ENCODE assay signal across 20 mouse cellular contexts in genomic region chr4:102627799-102628198, GRCm38 (mm10).
DNase-seq lines count a peak whose midpoint lies in the region; ATAC-seq and TF ChIP-seq lines count a peak whose summit lies in the region.
"Had no signal": no experiment of that assay in that cellular context is flagged by ENCODE, and none has a peak within 500 bp of the region (broad histone marks: within the 10 kb centered on the region; RNA-seq: fewer than 3 reads in every experiment).

No protein-coding gene starts in this region.

- H3K9me3 ChIP-seq in intestine, embryonic 14.5 days (ENCODE audit: control insufficient read depth, low read length), result no peaks in the 10 kb centered on the region
- H3K9me3 ChIP-seq in intestine, embryonic 16.5 days (ENCODE audit: control insufficient read depth, low read length), result no peaks in the 10 kb centered on the region
- no peaks in the 10 kb centered on the region for H3K9me3 ChIP-seq in lung, embryonic 15.5 days
- H3K9me3 ChIP-seq in midbrain, embryonic 11.5 days (ENCODE audit: control insufficient read depth, low read length), result no peaks in the 10 kb centered on the region
- no peaks in the 10 kb centered on the region for H3K9me3 ChIP-seq in midbrain, postnatal 0 days (ENCODE audit: low read length)
- H3K9me3 ChIP-seq in forebrain, embryonic 13.5 days (replicated peaks), result no peaks in the 10 kb centered on the region
- H3K9me3 ChIP-seq: embryonic facial prominence, embryonic 12.5 days had no signal

- no peak overlapping the region for H3K4me3 ChIP-seq in intestine, embryonic 14.5 days (ENCODE audit: low read depth, low read length)
- no peak overlapping the region for H3K4me3 ChIP-seq in intestine, embryonic 16.5 days (ENCODE audit: low read length)
- no peak overlapping the region for H3K4me3 ChIP-seq in lung, embryonic 15.5 days
- no peak overlapping the region for H3K4me3 ChIP-seq in midbrain, embryonic 11.5 days (ENCODE audit: low read depth, low read length)
- no peak overlapping the region for H3K4me3 ChIP-seq in midbrain, postnatal 0 days (ENCODE audit: low read depth, low read length)
- no peak overlapping the region for H3K4me3 ChIP-seq in forebrain, embryonic 13.5 days
- H3K4me3 ChIP-seq: embryonic facial prominence, embryonic 12.5 days had no signal

- no peak for ATAC-seq in intestine, embryonic 14.5 days (replicated peaks; ENCODE audit: low FRiP score, low TSS enrichment, low read depth)
- no peak for ATAC-seq in intestine, embryonic 16.5 days
- no peak for ATAC-seq in lung, embryonic 15.5 days (ENCODE audit: borderline replicate concordance, extremely low read depth, low FRiP score, low TSS enrichment)
- ATAC-seq in midbrain, embryonic 11.5 days (ENCODE audit: low FRiP score), result no peak
- ATAC-seq in midbrain, postnatal 0 days (ENCODE audit: low FRiP score), result no peak
- no peak for ATAC-seq in forebrain, embryonic 13.5 days
- ATAC-seq: forebrain, embryonic 14.5 days; forebrain, embryonic 16.5 days had no signal

- WGBS in intestine, embryonic 14.5 days, result 81% methylated on average over 4 of the region's 4 CpGs
- WGBS in intestine, embryonic 16.5 days, result 81% methylated on average over 4 of the region's 4 CpGs
- whole genome bisulfite sequencing in lung, embryonic 15.5 days, result 58% methylated on average over 4 of the region's 4 CpGs
- WGBS in midbrain, embryonic 11.5 days, result 92% methylated on average over 4 of the region's 4 CpGs
- WGBS in midbrain, postnatal 0 days, result 86% methylated on average over 4 of the region's 4 CpGs
- 91% methylated on average over 4 of the region's 4 CpGs for WGBS in forebrain, embryonic 13.5 days

- H3K4me2 ChIP-seq in intestine, embryonic 14.5 days (ENCODE audit: low read length), result no peak overlapping the region
- H3K4me2 ChIP-seq in intestine, embryonic 16.5 days (ENCODE audit: low read depth, low read length), result no peak overlapping the region
- H3K4me2 ChIP-seq in lung, embryonic 15.5 days, result no peak overlapping the region
- no peak overlapping the region for H3K4me2 ChIP-seq in midbrain, embryonic 11.5 days
- H3K4me2 ChIP-seq in midbrain, postnatal 0 days (ENCODE audit: low read depth, low read length, poor library complexity, severe bottlenecking), result no peak overlapping the region
- no peak overlapping the region for H3K4me2 ChIP-seq in forebrain, embryonic 13.5 days
- H3K4me2 ChIP-seq: embryonic facial prominence, embryonic 12.5 days had no signal

- no peaks in the 10 kb centered on the region for H3K27me3 ChIP-seq in intestine, embryonic 14.5 days (replicated peaks; ENCODE audit: control insufficient read depth, insufficient read depth, low read length)
- H3K27me3 ChIP-seq in intestine, embryonic 16.5 days (replicated peaks; ENCODE audit: control insufficient read depth, insufficient read depth, low read length), result no peaks in the 10 kb centered on the region
- H3K27me3 ChIP-seq in lung, embryonic 15.5 days, result no peaks in the 10 kb centered on the region
- no peaks in the 10 kb centered on the region for H3K27me3 ChIP-seq in midbrain, embryonic 11.5 days (ENCODE audit: control insufficient read depth, insufficient read depth, low read length)
- H3K27me3 ChIP-seq in midbrain, postnatal 0 days (ENCODE audit: insufficient read depth, low read length), result no peaks in the 10 kb centered on the region
- H3K27me3 ChIP-seq in forebrain, embryonic 13.5 days, result no peaks in the 10 kb centered on the region
- H3K27me3 ChIP-seq: embryonic facial prominence, embryonic 12.5 days had no signal

- no peak overlapping the region for H3K9ac ChIP-seq in intestine, embryonic 14.5 days (ENCODE audit: low read length)
- H3K9ac ChIP-seq in intestine, embryonic 16.5 days (ENCODE audit: low read depth, low read length), result no peak overlapping the region
- H3K9ac ChIP-seq in lung, embryonic 15.5 days, result no peak overlapping the region
- H3K9ac ChIP-seq in midbrain, embryonic 11.5 days (ENCODE audit: low read length), result no peak overlapping the region
- H3K9ac ChIP-seq in midbrain, postnatal 0 days (replicated peaks; ENCODE audit: low read length, poor library complexity, severe bottlenecking), result no peak overlapping the region
- no peak overlapping the region for H3K9ac ChIP-seq in forebrain, embryonic 13.5 days
- H3K9ac ChIP-seq: embryonic facial prominence, embryonic 12.5 days had no signal

- H3K27ac ChIP-seq in intestine, embryonic 14.5 days (ENCODE audit: low read depth), result no peak overlapping the region
- H3K27ac ChIP-seq in intestine, embryonic 16.5 days (ENCODE audit: low read length), result no peak overlapping the region
- peak overlapping the region; percentile 29 for H3K27ac ChIP-seq in lung, embryonic 15.5 days
- peak overlapping the region; percentile 40; the same call in 1 of the 2 replicates for H3K27ac ChIP-seq in midbrain, embryonic 11.5 days (ENCODE audit: low read depth, low read length)
- H3K27ac ChIP-seq in midbrain, postnatal 0 days (ENCODE audit: low read depth, low read length), result no peak overlapping the region
- no peak overlapping the region for H3K27ac ChIP-seq in forebrain, embryonic 13.5 days
- H3K27ac ChIP-seq: embryonic facial prominence, embryonic 12.5 days had no signal

- DNase-seq in intestine, embryonic 14.5 days (ENCODE audit: low spot score), result peak; percentile 25
- no peak for DNase-seq in lung, adult 18-20 months
- no peak for DNase-seq in midbrain, embryonic 11.5 days (ENCODE audit: low spot score, missing footprints)
- no peak for DNase-seq in midbrain, postnatal 0 days (ENCODE audit: low spot score)
- DNase-seq: adrenal gland, adult 2 months; adrenal gland, postnatal 10 days; adrenal gland, postnatal 25 days; cerebellum, adult 11 months; cerebellum, adult 18-20 months; cerebellum, adult 8-10 months; cerebellum, adult 9-11 months; cerebellum, postnatal 14 days; cerebellum, postnatal 36 days; embryo, embryonic 11 days had no signal

- TF ChIP-seq CTCF in midbrain, postnatal 0 days (IDR thresholded peaks at IDR 0.05), result no peak

- H3K4me1 ChIP-seq in intestine, embryonic 14.5 days (replicated peaks; ENCODE audit: control insufficient read depth, insufficient read depth, low read length), result no peaks in the 10 kb centered on the region
- no peaks in the 10 kb centered on the region for H3K4me1 ChIP-seq in intestine, embryonic 16.5 days (ENCODE audit: control insufficient read depth, insufficient read depth, low read length)
- no peaks in the 10 kb centered on the region for H3K4me1 ChIP-seq in lung, embryonic 15.5 days
- peaks cover 6% of the 10 kb centered on the region for H3K4me1 ChIP-seq in midbrain, embryonic 11.5 days (ENCODE audit: control insufficient read depth, insufficient read depth, low read length)
- no peaks in the 10 kb centered on the region for H3K4me1 ChIP-seq in midbrain, postnatal 0 days (ENCODE audit: insufficient read depth, low read length)
- H3K4me1 ChIP-seq in forebrain, embryonic 13.5 days, result peaks cover 8% of the 10 kb centered on the region; the same call in 1 of the 2 replicates
- H3K4me1 ChIP-seq: embryonic facial prominence, embryonic 12.5 days had no signal

- no peaks in the 10 kb centered on the region for H3K36me3 ChIP-seq in intestine, embryonic 14.5 days (ENCODE audit: control insufficient read depth, insufficient read depth, low read length)
- H3K36me3 ChIP-seq in intestine, embryonic 16.5 days (ENCODE audit: control insufficient read depth, insufficient read depth, low read length), result no peaks in the 10 kb centered on the region
- no peaks in the 10 kb centered on the region for H3K36me3 ChIP-seq in lung, embryonic 15.5 days
- no peaks in the 10 kb centered on the region for H3K36me3 ChIP-seq in midbrain, embryonic 11.5 days (ENCODE audit: control insufficient read depth, insufficient read depth, low read length)
- no peaks in the 10 kb centered on the region for H3K36me3 ChIP-seq in midbrain, postnatal 0 days (ENCODE audit: insufficient read depth, low read length)
- H3K36me3 ChIP-seq in forebrain, embryonic 13.5 days (ENCODE audit: poor library complexity, severe bottlenecking), result no peaks in the 10 kb centered on the region
- H3K36me3 ChIP-seq: embryonic facial prominence, embryonic 12.5 days had no signal

Comparison
In these comparisons a context has a peak if more than half of its experiments do, and no peak if none do; other contexts are left out.
1. H3K27ac ChIP-seq: peak in lung, embryonic 15.5 days (single experiment) and midbrain, embryonic 11.5 days (single experiment); none in intestine, embryonic 14.5 days (single experiment), intestine, embryonic 16.5 days (single experiment), midbrain, postnatal 0 days (single experiment) and forebrain, embryonic 13.5 days (single experiment).